Mouse (Mus musculus) 3134 (cell line): ENCODE data around the gene Foxe1.
A peak's percentile ranks its signal among the peaks of the same experiment; 100 is the strongest.

Experiments
- DNase-seq: peaks from one replicate; pipeline ENCODE4 v3.0.0-alpha.2; 2011; ENCODE audit warnings: low spot score; ENCODE audit not compliant: insufficient read length; ENCODE audit errors: extremely low read depth

Gene Foxe1

DNA sequence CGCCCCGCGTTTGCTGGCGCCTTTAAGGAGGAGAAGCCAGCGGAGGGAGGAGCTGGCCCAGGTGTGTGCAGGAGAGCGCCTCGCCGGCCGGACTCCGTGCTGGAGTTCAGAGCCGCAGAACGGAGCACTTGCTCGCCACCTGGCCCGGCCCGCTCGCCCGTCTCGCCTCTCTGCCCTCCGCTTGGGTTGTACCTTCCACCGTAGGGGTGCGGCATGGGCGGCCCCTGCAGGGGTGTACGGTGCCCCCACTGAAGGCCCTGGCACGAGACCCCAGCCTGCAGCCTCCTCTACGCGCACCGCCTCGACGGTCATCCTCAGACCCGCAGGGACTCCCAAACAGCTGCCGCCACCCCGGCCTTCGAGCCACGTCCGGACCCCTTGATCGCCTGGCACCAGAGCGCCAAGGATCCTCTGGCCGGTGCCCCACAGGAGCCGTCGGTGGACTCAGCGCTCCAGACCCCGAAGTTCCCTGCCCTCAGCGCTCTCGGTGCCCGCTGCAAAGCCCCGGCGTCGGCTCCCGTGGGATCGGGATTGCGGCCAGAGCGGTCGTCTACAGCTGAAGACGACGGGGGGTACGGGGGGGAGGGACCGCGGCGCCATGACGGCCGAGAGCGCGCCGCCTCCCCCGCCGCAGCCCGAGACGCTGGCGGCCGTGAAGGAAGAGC, at the start of gene Foxe1:
TSS of gene Foxe1 (plus strand) at position 14 of the 665 bp plus-strand sequence.
- no peak for DNase-seq

DNA sequence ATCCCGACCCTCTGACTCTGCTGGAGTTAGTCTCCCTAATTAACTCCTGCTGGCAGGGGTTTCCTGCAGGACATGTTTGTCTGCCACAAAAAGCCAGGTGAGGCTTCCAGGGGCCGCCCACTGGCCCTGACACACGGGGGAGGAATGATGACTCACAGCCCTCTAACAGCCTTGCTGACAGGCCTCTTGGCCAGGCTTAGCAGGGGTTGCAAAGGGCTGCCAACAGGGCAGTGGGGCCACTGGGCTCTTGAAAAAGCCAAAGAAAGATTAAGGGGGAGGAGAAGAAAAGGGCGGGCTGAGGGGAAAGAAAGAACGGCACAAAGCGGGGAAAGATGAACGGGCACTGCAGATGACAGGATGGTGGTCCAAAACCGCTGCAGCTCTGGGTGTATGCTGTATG, 39.3 kb upstream of the Foxe1 start:
- peak; percentile 86 for DNase-seq

DNA sequence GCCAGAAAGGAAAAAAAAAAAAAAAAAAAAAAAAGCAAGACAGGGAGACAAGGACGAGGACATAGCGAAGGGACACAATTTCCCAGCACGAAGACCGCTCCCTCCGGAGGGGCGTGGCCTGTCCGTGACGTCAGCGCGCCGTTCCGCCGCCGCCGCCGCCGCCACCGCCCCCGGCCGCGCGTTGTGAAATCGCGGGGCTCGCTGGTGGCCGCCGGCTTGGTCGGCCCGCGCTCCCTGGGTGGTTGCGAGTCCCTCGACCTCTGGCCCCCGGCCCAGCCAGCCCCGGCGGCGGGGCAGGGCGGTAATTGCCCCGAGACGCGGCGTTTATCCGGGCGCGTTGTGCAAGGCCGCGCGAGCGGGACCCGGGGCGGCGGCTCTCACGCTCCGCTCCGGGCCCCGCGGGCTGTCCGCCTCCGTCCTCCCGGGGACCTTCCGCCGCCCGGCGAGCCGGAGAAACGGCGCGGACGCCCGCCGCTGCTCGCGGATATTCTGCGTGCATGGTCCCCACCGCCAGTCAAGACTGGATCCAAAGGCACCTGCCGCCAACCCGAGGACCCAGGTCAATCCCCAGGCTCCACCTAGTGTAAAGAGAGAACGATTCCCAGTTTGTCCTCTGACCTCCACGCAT, 38.5 kb upstream of the Foxe1 start:
- DNase-seq = peak; percentile 83

- DNase-seq = no peak
These were observed 38.0 kb upstream of the Foxe1 start for GRCm38 (mm10) chr4:46305436-46305835.

DNA sequence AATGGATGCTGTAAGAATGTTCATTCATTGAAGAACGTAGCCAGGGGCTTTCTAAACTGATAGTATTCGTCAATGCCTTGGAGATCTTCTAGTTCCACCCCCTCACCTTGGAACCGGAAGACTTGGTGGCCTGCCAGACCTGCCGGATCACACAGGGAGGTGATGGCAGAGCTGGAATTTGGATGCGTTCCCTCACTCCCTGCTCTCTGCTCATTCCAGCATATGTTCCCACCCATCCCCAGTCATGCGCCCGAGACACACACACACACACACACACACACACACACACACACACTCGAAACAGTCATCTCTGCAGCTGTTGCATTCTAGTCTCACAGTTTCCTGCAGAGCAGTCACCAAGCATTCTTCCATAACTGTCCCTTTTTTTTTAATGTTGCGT, 36.1 kb upstream of the Foxe1 start:
- peak; percentile 50 for DNase-seq

GRCm38 (mm10) chr4:46307869-46308268, 35.5 kb upstream of the Foxe1 start:
- no peak for DNase-seq

DNA sequence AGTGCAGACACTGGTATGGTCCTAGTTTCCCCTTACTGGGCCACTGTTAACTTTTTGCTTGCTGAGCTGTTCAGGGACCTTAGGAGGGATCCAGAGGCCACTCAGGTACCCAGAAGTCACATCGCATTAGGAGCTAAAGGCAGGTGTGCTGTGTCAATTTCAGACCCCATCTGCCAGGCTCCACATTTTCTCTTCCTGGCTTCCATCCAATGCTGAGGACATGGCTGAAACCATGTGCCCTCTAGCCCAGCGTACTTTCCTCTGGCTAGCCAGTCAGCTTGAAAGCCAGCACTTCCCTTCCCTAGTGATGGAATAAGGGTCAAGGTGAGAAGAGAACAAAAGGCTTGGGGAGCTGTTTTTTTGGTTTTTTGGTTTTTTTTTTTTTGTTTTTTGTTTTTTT, 31.8 kb upstream of the Foxe1 start:
- DNase-seq = no peak

- no peak for DNase-seq
These were observed 21.5 kb upstream of the Foxe1 start for GRCm38 (mm10) chr4:46321730-46322389.

- no peak for DNase-seq
These were observed 20.7 kb upstream of the Foxe1 start for GRCm38 (mm10) chr4:46322715-46323114.

DNA sequence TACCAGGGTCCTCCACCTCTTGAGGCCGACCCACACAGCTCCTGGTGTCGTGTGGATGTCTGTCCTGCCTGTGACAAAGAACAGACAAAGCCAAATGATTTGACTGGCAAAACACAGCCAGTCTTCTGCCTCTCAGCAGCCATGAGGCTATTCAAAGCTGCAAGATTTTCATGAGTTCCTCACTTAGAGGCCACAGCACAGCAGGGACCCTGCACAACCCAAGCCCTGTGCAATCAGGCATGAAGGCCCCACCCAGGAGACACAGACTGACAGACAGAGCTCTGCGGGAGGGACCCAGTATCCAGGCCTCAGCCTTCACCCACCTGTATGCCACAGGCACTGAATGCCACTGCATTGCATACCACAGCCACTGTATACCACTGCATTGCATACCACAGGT, 14.5 kb upstream of the Foxe1 start:
- no peak for DNase-seq

- DNase-seq = no peak
These were observed 7.6 kb upstream of the Foxe1 start for GRCm38 (mm10) chr4:46335846-46336245.

GRCm38 (mm10) chr4:46337990-46338389, 5.4 kb upstream of the Foxe1 start:
- DNase-seq = no peak

GRCm38 (mm10) chr4:46339026-46339425, 4.4 kb upstream of the Foxe1 start:
- DNase-seq = no peak

- DNase-seq = no peak
These were observed 3.8 kb upstream of the Foxe1 start for GRCm38 (mm10) chr4:46339584-46339983.

GRCm38 (mm10) chr4:46341831-46342680, 1.4 kb upstream of the Foxe1 start:
- DNase-seq = no peak

- DNase-seq = no peak
These were observed 610 bp upstream of the Foxe1 start for GRCm38 (mm10) chr4:46342711-46343286.

- DNase-seq = no peak
These were observed 879 bp downstream of the Foxe1 start for GRCm38 (mm10) chr4:46344288-46344687.

GRCm38 (mm10) chr4:46345056-46345772, 1.8 kb downstream of the Foxe1 start:
- no peak for DNase-seq

GRCm38 (mm10) chr4:46345773-46346100, 2.3 kb downstream of the Foxe1 start:
- DNase-seq = no peak

GRCm38 (mm10) chr4:46346221-46346620, 2.8 kb downstream of the Foxe1 start:
- DNase-seq = no peak
